Mouse (Mus musculus): ENCODE data around the gene Afap1l2.

DNA sequence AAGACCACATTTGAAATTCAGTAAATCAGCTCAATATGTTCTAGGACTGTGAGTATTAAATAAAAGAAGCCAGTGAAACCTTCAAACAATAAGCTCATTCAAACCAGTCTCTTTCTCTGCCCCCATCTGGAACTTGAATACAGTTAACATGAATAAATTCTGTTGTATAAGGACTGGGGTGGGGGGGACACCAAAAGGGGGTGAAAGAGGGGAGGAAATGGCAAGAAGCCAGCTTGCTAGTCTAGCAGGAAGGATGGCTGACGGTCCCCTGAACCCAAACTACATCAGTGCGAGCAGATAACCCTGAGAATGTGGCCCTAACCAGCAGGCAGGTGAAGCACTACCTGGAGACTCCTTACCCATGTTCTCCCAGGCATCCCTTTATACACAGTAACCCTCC is 9.1 kb downstream of the Afap1l2 start:
- TF ChIP-seq CTCF (IDR thresholded peaks at IDR 0.05) (no peak), EP300 (IDR thresholded peaks at IDR 0.05) (no peak)

Measured in lung, postnatal 0 days (tissue).